Mouse (Mus musculus) hindbrain, embryonic 15.5 days (tissue): ENCODE measurements at regions not wholly inside any gene's neighbourhood (a gene's known extent, or its start where the extent isn't known, plus 50 kb on each side); places are given as distances from the start of the nearest gene placed in this dataset.
A peak's percentile ranks its signal among the peaks of the same experiment; 100 is the strongest.

Experiments used
- ATAC-seq: fragments of 200-750 bp; cut with Nextera tagmentation; 2 replicates; pipeline ENCODE4 v1.8.0; 2017; ENCODE audit warnings: low read depth, moderate number of reproducible peaks, moderate TSS enrichment; ENCODE audit not compliant: low FRiP score
- H3K27ac ChIP-seq: fragments of 300-500 bp; sonication (generic); replicated peaks from 2 replicates; pipeline ENCODE4 v1.5.1; 2015; ENCODE audit warnings: mild to moderate bottlenecking, inconsistent platforms
- H3K27me3 ChIP-seq: fragments of 300-500 bp; sonication (generic); 2 replicates; pipeline ENCODE4 v1.6.1; 2015; ENCODE audit warnings: control low read depth, inconsistent platforms
- H3K36me3 ChIP-seq: fragments of 300-500 bp; sonication (generic); 2 replicates; pipeline ENCODE4 v1.6.1; 2015; ENCODE audit warnings: control low read depth, inconsistent platforms
- H3K4me1 ChIP-seq: fragments of 300-500 bp; sonication (generic); replicated peaks from 2 replicates; pipeline ENCODE4 v1.6.1; 2015; ENCODE audit warnings: control low read depth, inconsistent platforms
- H3K4me2 ChIP-seq: fragments of 300-500 bp; sonication (generic); 2 replicates; pipeline ENCODE4 v1.6.1; 2015; ENCODE audit warnings: moderate library complexity, mild to moderate bottlenecking, inconsistent platforms
- H3K4me3 ChIP-seq: fragments of 300-500 bp; sonication (generic); 2 replicates; pipeline ENCODE4 v1.5.1; 2015; ENCODE audit warnings: mild to moderate bottlenecking, inconsistent platforms
- H3K9ac ChIP-seq: fragments of 300-500 bp; sonication (generic); 2 replicates; pipeline ENCODE4 v1.6.1; 2015; ENCODE audit warnings: inconsistent platforms
- H3K9me3 ChIP-seq: fragments of 300-500 bp; sonication (generic); 2 replicates; pipeline ENCODE4 v1.6.1; 2016; ENCODE audit warnings: control low read depth, inconsistent platforms
- WGBS: fragments of 180-500 bp; shearing (Covaris S2); methylation state at CpG from one replicate; pipeline ENCODE4 v1.1.7; 2015; 5-methylcytosine and 5-hydroxymethylcytosine counted together

- Histone ChIP-seq H3K4me3 (no peak overlapping the region), H3K4me2 (no peak overlapping the region), H3K9ac (no peak overlapping the region), H3K9me3 (no peaks in the 10 kb centered on the region), H3K27me3 (no peaks in the 10 kb centered on the region), H3K27ac (no peak overlapping the region), H3K36me3 (no peaks in the 10 kb centered on the region), H3K4me1 (no peaks in the 10 kb centered on the region)
- ATAC-seq, result no peak
- WGBS, result 97% methylated on average over 1 of the region's 1 CpGs
Measured at GRCm38 (mm10) chr12:70728407-70728806, 96.9 kb upstream of the Frmd6 start.

- Histone ChIP-seq H3K9me3 (no peaks in the 10 kb centered on the region), H3K27ac (no peak overlapping the region), H3K4me1 (no peaks in the 10 kb centered on the region), H3K36me3 (no peaks in the 10 kb centered on the region), H3K27me3 (no peaks in the 10 kb centered on the region), H3K4me2 (no peak overlapping the region), H3K4me3 (no peak overlapping the region), H3K9ac (no peak overlapping the region)
- 47% methylated on average over 6 of the region's 6 CpGs for WGBS
- ATAC-seq, result no peak
Measured at GRCm38 (mm10) chr12:70729961-70730360, 95.4 kb upstream of the Frmd6 start.

- no peak for ATAC-seq
- Histone ChIP-seq H3K27me3 (no peaks in the 10 kb centered on the region), H3K9me3 (no peaks in the 10 kb centered on the region), H3K27ac (no peak overlapping the region), H3K9ac (no peak overlapping the region), H3K36me3 (no peaks in the 10 kb centered on the region), H3K4me1 (no peaks in the 10 kb centered on the region), H3K4me2 (no peak overlapping the region), H3K4me3 (no peak overlapping the region)
- WGBS, result 90% methylated on average over 6 of the region's 6 CpGs
Measured at GRCm38 (mm10) chr12:70731498-70731897, 93.8 kb upstream of the Frmd6 start.

- H3K27me3 ChIP-seq, result no peaks in the 10 kb centered on the region
- no peak overlapping the region for H3K4me2 ChIP-seq
- H3K4me1 ChIP-seq, result no peaks in the 10 kb centered on the region
- ATAC-seq, result no peak
- no peaks in the 10 kb centered on the region for H3K36me3 ChIP-seq
- no peak overlapping the region for H3K9ac ChIP-seq
- WGBS, result 93% methylated on average over 3 of the region's 3 CpGs
- H3K27ac ChIP-seq, result no peak overlapping the region
- no peaks in the 10 kb centered on the region for H3K9me3 ChIP-seq
- no peak overlapping the region for H3K4me3 ChIP-seq
Measured at GRCm38 (mm10) chr12:70732591-70732990, 92.7 kb upstream of the Frmd6 start.

GRCm38 (mm10) chr12:70738554-70738953, 86.8 kb upstream of the Frmd6 start:
- Histone ChIP-seq H3K4me2 (no peak overlapping the region), H3K4me1 (no peaks in the 10 kb centered on the region), H3K27ac (no peak overlapping the region), H3K27me3 (no peaks in the 10 kb centered on the region), H3K9me3 (no peaks in the 10 kb centered on the region), H3K9ac (no peak overlapping the region), H3K4me3 (no peak overlapping the region), H3K36me3 (no peaks in the 10 kb centered on the region)
- no peak for ATAC-seq
- 84% methylated on average over 3 of the region's 3 CpGs for WGBS

- no peaks in the 10 kb centered on the region for H3K9me3 ChIP-seq
- H3K4me1 ChIP-seq, result no peaks in the 10 kb centered on the region
- H3K27ac ChIP-seq, result no peak overlapping the region
- H3K27me3 ChIP-seq, result no peaks in the 10 kb centered on the region
- no peak overlapping the region for H3K9ac ChIP-seq
- ATAC-seq, result no peak
- no peak overlapping the region for H3K4me3 ChIP-seq
- H3K36me3 ChIP-seq, result no peaks in the 10 kb centered on the region
- 93% methylated on average over 6 of the region's 6 CpGs for WGBS
- no peak overlapping the region for H3K4me2 ChIP-seq
Measured at GRCm38 (mm10) chr12:70739316-70739715, 86.0 kb upstream of the Frmd6 start.

GRCm38 (mm10) chr12:70739766-70740165, 85.5 kb upstream of the Frmd6 start:
- Histone ChIP-seq H3K4me1 (no peaks in the 10 kb centered on the region), H3K9me3 (no peaks in the 10 kb centered on the region), H3K27me3 (no peaks in the 10 kb centered on the region), H3K36me3 (no peaks in the 10 kb centered on the region), H3K9ac (no peak overlapping the region), H3K4me2 (no peak overlapping the region), H3K27ac (no peak overlapping the region), H3K4me3 (no peak overlapping the region)
- no peak for ATAC-seq
- WGBS, result 78% methylated on average over 7 of the region's 7 CpGs

- 89% methylated on average over 3 of the region's 3 CpGs for WGBS
Measured at GRCm38 (mm10) chr12:70742836-70743235, 82.5 kb upstream of the Frmd6 start.

GRCm38 (mm10) chr12:70745681-70746080, 79.6 kb upstream of the Frmd6 start:
- H3K4me1 ChIP-seq, result no peaks in the 10 kb centered on the region
- no peak overlapping the region for H3K9ac ChIP-seq
- ATAC-seq, result no peak
- WGBS, result 74% methylated on average over 2 of the region's 2 CpGs
- H3K27me3 ChIP-seq, result no peaks in the 10 kb centered on the region
- no peak overlapping the region for H3K4me2 ChIP-seq
- no peak overlapping the region for H3K27ac ChIP-seq
- no peak overlapping the region for H3K4me3 ChIP-seq
- no peaks in the 10 kb centered on the region for H3K9me3 ChIP-seq
- no peaks in the 10 kb centered on the region for H3K36me3 ChIP-seq

More at GRCm38 (mm10) chr12:70742836-70743235, 82.5 kb upstream of the Frmd6 start:
- Histone ChIP-seq H3K4me2 (no peak overlapping the region), H3K9ac (no peak overlapping the region), H3K4me1 (no peaks in the 10 kb centered on the region), H3K9me3 (no peaks in the 10 kb centered on the region), H3K27ac (no peak overlapping the region), H3K4me3 (no peak overlapping the region), H3K27me3 (no peaks in the 10 kb centered on the region), H3K36me3 (no peaks in the 10 kb centered on the region)
- no peak for ATAC-seq

GRCm38 (mm10) chr12:70749651-70750050, 75.7 kb upstream of the Frmd6 start:
- H3K4me3 ChIP-seq, result no peak overlapping the region
- H3K9ac ChIP-seq, result no peak overlapping the region
- H3K27ac ChIP-seq, result no peak overlapping the region
- H3K4me1 ChIP-seq, result peaks cover 9% of the 10 kb centered on the region
- ATAC-seq, result no peak
- no peak overlapping the region for H3K4me2 ChIP-seq
- H3K27me3 ChIP-seq, result no peaks in the 10 kb centered on the region
- no peaks in the 10 kb centered on the region for H3K36me3 ChIP-seq
- WGBS, result 85% methylated on average over 2 of the region's 2 CpGs
- H3K9me3 ChIP-seq, result no peaks in the 10 kb centered on the region

- H3K4me1 ChIP-seq, result peaks cover 9% of the 10 kb centered on the region
- no peak for ATAC-seq
- H3K27me3 ChIP-seq, result no peaks in the 10 kb centered on the region
- H3K4me2 ChIP-seq, result no peak overlapping the region
- no peak overlapping the region for H3K27ac ChIP-seq
- no peaks in the 10 kb centered on the region for H3K36me3 ChIP-seq
- H3K4me3 ChIP-seq, result no peak overlapping the region
- WGBS, result 72% methylated on average over 7 of the region's 7 CpGs
- H3K9ac ChIP-seq, result no peak overlapping the region
- no peaks in the 10 kb centered on the region for H3K9me3 ChIP-seq
Measured at GRCm38 (mm10) chr12:70750651-70751578, 74.4 kb upstream of the Frmd6 start.

- H3K4me1 ChIP-seq, result peaks cover 9% of the 10 kb centered on the region
- peak overlapping the region; percentile 24 for H3K4me2 ChIP-seq
- no peaks in the 10 kb centered on the region for H3K9me3 ChIP-seq
- H3K4me3 ChIP-seq, result no peak overlapping the region
- H3K9ac ChIP-seq, result no peak overlapping the region
- no peaks in the 10 kb centered on the region for H3K36me3 ChIP-seq
- WGBS, result 22% methylated on average over 11 of the region's 11 CpGs
- H3K27me3 ChIP-seq, result no peaks in the 10 kb centered on the region
- peak overlapping the region; percentile 63 for H3K27ac ChIP-seq
- ATAC-seq, result peak; percentile 63
Measured at GRCm38 (mm10) chr12:70752266-70752910, 72.9 kb upstream of the Frmd6 start.
